Mouse (Mus musculus) kidney, postnatal 25 days (tissue): ENCODE measurements at regions not wholly inside any gene's neighbourhood (a gene's known extent, or its start where the extent isn't known, plus 50 kb on each side); places are given as distances from the start of the nearest gene placed in this dataset.

Source experiments
- DNase-seq, 2 experiments: peaks; one replicate each; pipeline ENCODE4 v3.0.0; 2021; ENCODE audit warnings: mixed read lengths in 2 of 2

DNA sequence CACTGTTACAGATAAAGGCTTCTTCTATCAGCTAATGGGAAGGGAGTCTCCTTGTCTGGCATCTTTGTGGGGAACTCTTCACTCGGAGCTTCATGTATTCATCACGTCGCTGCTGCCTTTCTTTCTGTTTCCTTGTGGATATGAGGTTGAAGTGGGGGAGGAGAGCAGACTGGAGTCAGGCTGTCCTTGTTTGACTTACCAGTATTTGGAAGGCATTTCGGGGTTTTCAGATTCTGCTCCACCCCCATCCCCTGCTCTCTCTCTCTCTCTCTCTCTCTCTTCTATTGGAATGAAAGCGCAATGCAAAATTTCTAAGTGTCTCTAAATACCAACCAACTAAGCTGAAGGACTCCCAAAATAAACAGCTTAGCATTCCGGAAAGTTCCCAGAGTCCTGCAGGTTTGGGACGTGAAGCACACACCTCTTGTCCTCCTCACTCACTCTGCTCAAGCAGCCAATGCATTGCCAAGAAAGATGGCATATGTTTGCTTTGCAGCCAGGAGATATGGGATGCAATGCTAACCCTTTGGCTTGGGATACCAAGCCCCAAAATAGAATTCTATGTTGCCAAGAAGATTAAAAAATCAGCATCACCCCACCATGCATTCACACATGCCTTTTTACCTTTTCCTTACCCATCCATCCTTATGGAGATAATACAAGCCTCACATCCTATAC lies 670.3 kb downstream of the Cdk5rap2 start:
- DNase-seq = no peak
